Mouse (Mus musculus): ENCODE measurements around the gene Usp12. TPM values are rescaled to one million over a fixed set of nuclear protein-coding genes. Genes with fewer than 3 reads are reported as not detected.

The Usp12 gene
- polyA plus RNA-seq, 1 experiment, result 26.5 TPM

GRCm38 (mm10) chr5:146818906-146819623 is 24.3 kb upstream of the Usp12 start:
- no peak overlapping the region for H3K4me3 ChIP-seq (replicated peaks; ENCODE audit: insufficient read depth, low read depth, low read length)
- H3K27me3 ChIP-seq (ENCODE audit: control insufficient read depth, insufficient read depth, low read length), result no peaks in the 10 kb centered on the region
- no peak overlapping the region for H3K27ac ChIP-seq (ENCODE audit: insufficient read depth, low read length)
- no peaks in the 10 kb centered on the region for H3K4me1 ChIP-seq (ENCODE audit: control insufficient read depth, insufficient read depth, low read length)
- WGBS, result 28% methylated on average over 8 of the region's 8 CpGs
- TF ChIP-seq CTCF (IDR thresholded peaks at IDR 0.05; ENCODE audit: borderline replicate concordance, insufficient read depth, low read depth, low read length) (no peak), POLR2A (IDR thresholded peaks at IDR 0.05; ENCODE audit: borderline replicate concordance, insufficient read depth, low read length) (no peak)
- DNase-seq, result no peak

GRCm38 (mm10) chr5:146817583-146817982 is 22.8 kb upstream of the Usp12 start:
- Histone ChIP-seq H3K27ac (ENCODE audit: insufficient read depth, low read length) (no peak overlapping the region), H3K4me1 (ENCODE audit: control insufficient read depth, insufficient read depth, low read length) (no peaks in the 10 kb centered on the region), H3K4me3 (replicated peaks; ENCODE audit: insufficient read depth, low read depth, low read length) (no peak overlapping the region), H3K27me3 (ENCODE audit: control insufficient read depth, insufficient read depth, low read length) (no peaks in the 10 kb centered on the region)
- TF ChIP-seq POLR2A (IDR thresholded peaks at IDR 0.05; ENCODE audit: borderline replicate concordance, insufficient read depth, low read length) (no peak), CTCF (IDR thresholded peaks at IDR 0.05; ENCODE audit: borderline replicate concordance, insufficient read depth, low read depth, low read length) (no peak)
- WGBS, result 88% methylated on average over 8 of the region's 8 CpGs
- no peak for DNase-seq

- WGBS, result 82% methylated on average over 4 of the region's 4 CpGs
- TF ChIP-seq POLR2A (IDR thresholded peaks at IDR 0.05; ENCODE audit: borderline replicate concordance, insufficient read depth, low read length), result no peak
- Histone ChIP-seq H3K4me1 (ENCODE audit: control insufficient read depth, insufficient read depth, low read length) (no peaks in the 10 kb centered on the region), H3K27me3 (ENCODE audit: control insufficient read depth, insufficient read depth, low read length) (no peaks in the 10 kb centered on the region), H3K4me3 (replicated peaks; ENCODE audit: insufficient read depth, low read depth, low read length) (no peak overlapping the region), H3K27ac (ENCODE audit: insufficient read depth, low read length) (no peak overlapping the region)
- DNase-seq, result no peak
Observed at GRCm38 (mm10) chr5:146815394-146815793, 20.6 kb upstream of the Usp12 start.

- no peak overlapping the region for H3K27ac ChIP-seq (ENCODE audit: insufficient read depth, low read length)
- 87% methylated on average over 4 of the region's 4 CpGs for WGBS
- no peaks in the 10 kb centered on the region for H3K27me3 ChIP-seq (ENCODE audit: control insufficient read depth, insufficient read depth, low read length)
- H3K4me3 ChIP-seq (replicated peaks; ENCODE audit: insufficient read depth, low read depth, low read length), result no peak overlapping the region
- no peak for DNase-seq
- no peaks in the 10 kb centered on the region for H3K4me1 ChIP-seq (ENCODE audit: control insufficient read depth, insufficient read depth, low read length)
- TF ChIP-seq CTCF (IDR thresholded peaks at IDR 0.05; ENCODE audit: borderline replicate concordance, insufficient read depth, low read depth, low read length) (no peak), POLR2A (IDR thresholded peaks at IDR 0.05; ENCODE audit: borderline replicate concordance, insufficient read depth, low read length) (no peak)
Observed at GRCm38 (mm10) chr5:146813421-146813820, 18.6 kb upstream of the Usp12 start.

- no peak overlapping the region for H3K27ac ChIP-seq (ENCODE audit: insufficient read depth, low read length)
- H3K27me3 ChIP-seq (ENCODE audit: control insufficient read depth, insufficient read depth, low read length), result no peaks in the 10 kb centered on the region
- H3K4me1 ChIP-seq (ENCODE audit: control insufficient read depth, insufficient read depth, low read length), result no peaks in the 10 kb centered on the region
- no peak overlapping the region for H3K4me3 ChIP-seq (replicated peaks; ENCODE audit: insufficient read depth, low read depth, low read length)
- 86% methylated on average over 5 of the region's 5 CpGs for WGBS
- DNase-seq, result no peak
- no peak for TF ChIP-seq CTCF (IDR thresholded peaks at IDR 0.05; ENCODE audit: borderline replicate concordance, insufficient read depth, low read depth, low read length)
- TF ChIP-seq POLR2A (IDR thresholded peaks at IDR 0.05; ENCODE audit: borderline replicate concordance, insufficient read depth, low read length), result no peak
Observed at GRCm38 (mm10) chr5:146812866-146813265, 18.1 kb upstream of the Usp12 start.

GRCm38 (mm10) chr5:146809951-146810350 is 15.1 kb upstream of the Usp12 start:
- Histone ChIP-seq H3K27me3 (ENCODE audit: control insufficient read depth, insufficient read depth, low read length) (no peaks in the 10 kb centered on the region), H3K4me1 (ENCODE audit: control insufficient read depth, insufficient read depth, low read length) (no peaks in the 10 kb centered on the region), H3K4me3 (replicated peaks; ENCODE audit: insufficient read depth, low read depth, low read length) (no peak overlapping the region), H3K27ac (ENCODE audit: insufficient read depth, low read length) (no peak overlapping the region)
- no peak for TF ChIP-seq POLR2A (IDR thresholded peaks at IDR 0.05; ENCODE audit: borderline replicate concordance, insufficient read depth, low read length)
- TF ChIP-seq CTCF (IDR thresholded peaks at IDR 0.05; ENCODE audit: borderline replicate concordance, insufficient read depth, low read depth, low read length), result no peak
- DNase-seq, result no peak
- WGBS, result 66% methylated on average over 5 of the region's 5 CpGs

- 78% methylated on average over 8 of the region's 8 CpGs for WGBS
- no peaks in the 10 kb centered on the region for H3K27me3 ChIP-seq (ENCODE audit: control insufficient read depth, insufficient read depth, low read length)
- TF ChIP-seq CTCF (IDR thresholded peaks at IDR 0.05; ENCODE audit: borderline replicate concordance, insufficient read depth, low read depth, low read length) (no peak), POLR2A (IDR thresholded peaks at IDR 0.05; ENCODE audit: borderline replicate concordance, insufficient read depth, low read length) (no peak)
- no peaks in the 10 kb centered on the region for H3K4me1 ChIP-seq (ENCODE audit: control insufficient read depth, insufficient read depth, low read length)
- no peak overlapping the region for H3K4me3 ChIP-seq (replicated peaks; ENCODE audit: insufficient read depth, low read depth, low read length)
- no peak overlapping the region for H3K27ac ChIP-seq (ENCODE audit: insufficient read depth, low read length)
- no peak for DNase-seq
Observed at GRCm38 (mm10) chr5:146806004-146806430, 11.2 kb upstream of the Usp12 start.

- no peak for DNase-seq
- H3K4me3 ChIP-seq (replicated peaks; ENCODE audit: insufficient read depth, low read depth, low read length), result no peak overlapping the region
- WGBS, result 13% methylated on average over 9 of the region's 9 CpGs
- TF ChIP-seq CTCF (IDR thresholded peaks at IDR 0.05; ENCODE audit: borderline replicate concordance, insufficient read depth, low read depth, low read length), result no peak
- TF ChIP-seq POLR2A (IDR thresholded peaks at IDR 0.05; ENCODE audit: borderline replicate concordance, insufficient read depth, low read length), result no peak
- H3K27me3 ChIP-seq (ENCODE audit: control insufficient read depth, insufficient read depth, low read length), result no peaks in the 10 kb centered on the region
- H3K4me1 ChIP-seq (ENCODE audit: control insufficient read depth, insufficient read depth, low read length), result peaks cover under 1% of the 10 kb centered on the region; the same call in 1 of the 2 replicates
- H3K27ac ChIP-seq (ENCODE audit: insufficient read depth, low read length), result no peak overlapping the region
Observed at GRCm38 (mm10) chr5:146798031-146798430, 3.2 kb upstream of the Usp12 start.
